Mouse (Mus musculus) fat pad, adult 2 months (tissue): Measurements from ENCODE around the gene Galnt7.

Source experiments
- DNase-seq: peaks from one replicate; pipeline ENCODE4 v3.0.0-alpha.2; 2011; ENCODE audit warnings: low read depth, low spot score; ENCODE audit errors: extremely low read depth

Galnt7 gene

DNA sequence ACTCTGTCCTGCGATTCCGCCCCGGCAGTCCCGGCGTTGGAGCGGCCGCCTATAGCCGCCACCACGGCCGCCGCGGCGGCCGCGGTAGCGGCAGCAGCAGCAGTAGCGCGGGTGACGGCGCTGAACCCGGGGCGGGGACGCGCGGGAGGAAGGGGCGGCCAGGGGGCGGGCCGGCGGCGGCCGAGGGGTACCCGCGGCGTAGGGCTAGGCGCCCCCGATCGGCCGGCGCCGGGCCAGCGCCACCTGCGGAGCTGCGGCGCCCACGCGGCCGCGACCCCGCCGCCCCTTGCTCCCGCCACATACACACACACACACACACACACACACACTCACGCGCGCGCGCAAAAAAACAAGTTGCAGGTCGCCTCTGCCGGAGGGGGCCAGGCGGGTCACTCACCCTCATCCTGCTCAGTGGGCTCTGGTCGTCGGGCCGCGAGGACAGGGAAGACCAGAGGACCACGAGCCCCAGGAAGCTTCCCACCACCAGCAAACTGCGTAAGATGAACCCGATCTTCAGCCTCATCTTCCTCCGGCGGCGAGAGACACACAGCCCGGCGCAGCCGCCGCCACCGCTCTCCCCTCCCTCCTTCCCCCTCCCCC lies at the start of gene Galnt7:
TSS of gene Galnt7 (minus strand) at position 577 of the 600 bp plus-strand sequence.
- no peak for DNase-seq

DNA sequence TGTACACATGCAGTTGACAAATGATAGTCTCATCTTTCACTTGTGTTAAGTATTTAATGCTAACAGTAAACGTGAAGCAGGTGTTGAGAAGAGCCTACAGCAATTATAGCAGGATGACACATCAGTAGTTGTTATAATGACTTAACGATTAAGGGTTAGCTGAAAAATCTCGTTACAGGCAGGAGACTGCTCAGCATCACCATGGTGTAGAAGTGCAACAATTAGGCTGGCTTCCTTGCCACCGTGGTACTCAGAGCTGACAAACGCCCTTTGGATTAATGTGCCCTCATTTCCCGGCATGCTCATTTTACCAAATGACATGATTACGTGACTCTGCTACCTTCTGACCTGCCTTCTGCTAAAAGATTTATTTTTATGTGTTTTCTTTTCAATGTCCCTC lies 35.8 kb upstream of the Galnt7 start:
- no peak for DNase-seq

DNA sequence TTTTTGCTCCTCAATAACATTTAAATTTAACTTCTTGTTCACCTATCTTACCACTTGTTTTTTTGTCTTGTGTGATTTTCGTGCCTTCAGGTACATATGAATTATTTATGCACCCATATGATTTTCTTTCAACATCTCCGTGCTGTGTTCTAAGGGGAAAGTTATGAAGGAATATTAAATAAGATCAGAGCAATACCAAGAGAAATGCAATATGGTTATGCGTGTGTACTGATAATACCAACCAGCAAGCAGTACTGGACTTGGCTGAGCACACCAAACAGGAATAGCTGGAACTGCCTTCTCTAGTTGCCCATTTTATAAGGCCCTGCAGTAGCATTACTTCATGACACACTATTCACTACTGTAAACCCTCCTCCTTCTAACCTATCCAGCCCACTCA lies 33.0 kb upstream of the Galnt7 start:
- no peak for DNase-seq

DNA sequence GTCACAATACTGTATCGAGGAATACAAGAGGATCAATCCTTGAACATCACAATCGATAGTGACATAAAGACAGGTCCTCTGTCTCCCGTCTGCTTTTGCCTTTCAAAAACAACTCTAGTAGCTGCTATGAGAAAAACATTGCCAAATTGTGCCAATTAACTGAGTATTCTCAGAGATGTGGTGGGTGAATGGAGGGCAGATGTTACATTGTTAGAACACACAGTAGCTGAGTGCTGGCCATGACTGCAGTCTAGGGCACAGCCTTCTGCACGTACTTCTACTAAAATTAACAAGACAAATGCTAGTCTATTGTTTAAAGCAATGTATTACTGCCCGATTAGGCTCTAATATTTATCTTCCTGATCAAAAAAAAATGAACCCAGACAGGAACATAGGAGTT lies 27.2 kb upstream of the Galnt7 start:
- DNase-seq, result no peak

DNA sequence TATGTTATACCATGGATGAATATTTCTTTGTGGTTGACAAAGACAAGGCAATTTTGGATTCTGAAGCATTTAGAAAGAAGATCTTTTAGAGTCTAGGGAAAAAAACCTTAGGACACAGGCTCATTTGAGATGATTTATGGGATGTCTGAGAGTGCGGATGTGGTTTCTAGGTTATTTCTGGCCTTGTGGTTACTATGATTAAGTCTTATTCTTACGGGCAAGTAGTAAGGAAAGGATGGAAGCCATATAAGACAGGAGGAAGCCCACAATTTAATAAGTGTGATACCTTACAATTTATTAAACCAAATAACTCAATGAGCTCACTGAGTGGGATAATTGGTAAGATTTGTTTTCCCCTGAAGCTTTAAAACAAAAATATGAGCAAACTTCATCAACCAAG lies 11.3 kb upstream of the Galnt7 start:
- DNase-seq, result no peak

DNA sequence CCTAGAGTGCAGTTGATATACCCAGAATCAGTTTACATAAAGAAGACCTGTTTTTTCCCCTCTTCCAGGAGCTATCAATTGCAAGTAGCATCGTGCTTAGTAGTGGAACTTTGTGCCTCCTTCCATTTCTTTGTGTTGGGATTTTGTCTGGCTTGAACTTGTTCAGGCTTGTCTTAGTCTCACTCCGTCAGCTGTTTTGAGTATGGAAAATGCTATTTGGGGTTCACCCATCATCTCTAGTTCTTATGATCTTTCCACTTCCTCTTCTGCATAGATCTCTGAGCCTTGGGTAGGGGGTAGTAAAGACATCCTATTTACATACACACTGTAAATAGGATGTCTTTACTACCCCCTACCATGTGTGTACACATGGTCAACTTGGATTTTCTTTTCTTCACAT lies 7.2 kb upstream of the Galnt7 start:
- DNase-seq, result no peak

DNA sequence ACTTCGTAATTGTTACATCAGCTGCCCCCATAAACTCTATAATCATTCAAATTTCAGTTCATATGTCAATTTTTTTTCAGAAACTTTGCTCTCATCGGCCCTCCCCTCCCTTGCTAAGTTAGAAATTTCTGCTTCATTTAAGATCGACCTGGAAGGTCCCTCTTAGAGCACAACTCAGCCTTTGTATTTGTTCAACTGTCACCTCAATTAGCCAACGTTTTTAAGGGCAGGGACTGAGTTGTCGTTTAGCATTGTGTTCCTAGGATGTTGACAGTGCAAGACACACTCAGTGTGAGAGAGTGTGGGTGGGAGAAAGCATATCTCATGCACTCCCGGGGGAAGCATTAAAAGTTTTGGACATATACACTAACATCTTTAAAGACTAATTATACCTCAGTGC lies 3.6 kb upstream of the Galnt7 start:
- no peak for DNase-seq

DNA sequence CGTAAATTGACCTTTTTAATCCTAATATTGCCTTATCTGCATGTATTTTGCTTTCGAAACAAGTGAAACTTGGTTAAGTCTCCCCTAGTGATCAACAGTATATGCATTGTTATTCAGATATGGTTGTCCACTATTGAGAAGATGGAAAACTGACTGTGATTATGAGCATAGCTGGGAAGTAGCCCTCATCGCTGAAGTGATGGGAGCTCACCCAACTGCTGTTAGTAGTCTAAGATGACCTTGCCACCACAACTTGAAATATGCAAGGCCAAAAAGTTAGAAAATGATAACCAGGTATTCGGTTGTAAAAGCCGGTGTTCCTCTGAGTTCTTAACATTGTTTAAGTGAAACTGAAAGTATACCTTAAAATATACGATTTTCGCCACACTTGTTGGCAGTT lies 1.3 kb upstream of the Galnt7 start:
- no peak for DNase-seq

DNA sequence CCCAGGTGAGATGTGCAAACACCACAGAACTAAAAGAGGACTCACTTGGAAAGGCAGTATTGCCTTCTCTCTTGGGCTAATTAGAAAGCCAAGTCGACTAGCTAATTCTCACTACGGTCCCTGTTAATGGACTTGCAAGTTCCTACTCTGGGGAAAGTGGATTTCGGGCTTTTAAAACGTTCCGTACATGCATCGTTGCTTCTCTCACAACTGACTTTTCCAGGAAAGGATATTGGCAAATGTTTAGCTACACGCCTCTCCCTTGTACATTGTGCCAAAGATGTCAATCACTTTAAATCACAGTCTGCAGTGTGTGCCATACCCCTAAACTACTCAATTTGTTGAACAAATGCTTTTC lies 915 bp upstream of the Galnt7 start:
- peak; percentile 21 for DNase-seq

DNA sequence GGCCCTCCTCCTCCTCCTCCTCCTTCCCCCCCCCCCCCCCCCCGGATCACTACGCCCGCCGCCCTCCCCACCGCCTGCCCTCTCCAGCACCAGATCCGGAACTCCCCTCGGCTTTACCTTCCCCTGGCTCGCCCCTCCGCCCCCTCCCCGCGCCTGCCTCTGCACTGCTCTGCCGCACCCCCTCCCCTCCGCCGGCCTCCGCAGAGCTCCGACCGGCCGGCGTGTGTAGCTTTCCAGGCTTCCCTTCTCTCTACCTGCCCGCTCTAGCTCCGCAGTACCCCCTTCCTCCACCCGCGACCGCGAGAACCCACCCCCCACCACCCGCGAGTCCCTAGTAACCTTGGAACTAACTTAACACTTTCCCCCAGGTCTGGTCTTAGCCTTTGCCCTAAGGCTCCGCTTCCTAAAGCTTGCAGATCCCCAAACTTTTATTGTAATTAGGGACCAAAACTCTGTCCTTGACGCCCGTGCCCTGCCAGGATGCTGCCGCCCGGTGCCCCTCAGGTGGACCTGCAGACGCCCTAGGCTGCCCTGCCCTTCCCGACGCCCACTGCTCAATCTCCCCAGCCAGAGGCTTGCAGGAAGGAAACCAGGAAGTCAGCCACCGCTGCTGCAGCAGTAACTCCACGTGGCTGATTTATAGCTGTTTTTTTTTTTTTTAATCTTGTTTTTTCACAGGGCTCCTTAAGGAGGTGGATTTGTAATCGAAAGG lies 380 bp upstream of the Galnt7 start:
- peak; percentile 8 for DNase-seq

DNA sequence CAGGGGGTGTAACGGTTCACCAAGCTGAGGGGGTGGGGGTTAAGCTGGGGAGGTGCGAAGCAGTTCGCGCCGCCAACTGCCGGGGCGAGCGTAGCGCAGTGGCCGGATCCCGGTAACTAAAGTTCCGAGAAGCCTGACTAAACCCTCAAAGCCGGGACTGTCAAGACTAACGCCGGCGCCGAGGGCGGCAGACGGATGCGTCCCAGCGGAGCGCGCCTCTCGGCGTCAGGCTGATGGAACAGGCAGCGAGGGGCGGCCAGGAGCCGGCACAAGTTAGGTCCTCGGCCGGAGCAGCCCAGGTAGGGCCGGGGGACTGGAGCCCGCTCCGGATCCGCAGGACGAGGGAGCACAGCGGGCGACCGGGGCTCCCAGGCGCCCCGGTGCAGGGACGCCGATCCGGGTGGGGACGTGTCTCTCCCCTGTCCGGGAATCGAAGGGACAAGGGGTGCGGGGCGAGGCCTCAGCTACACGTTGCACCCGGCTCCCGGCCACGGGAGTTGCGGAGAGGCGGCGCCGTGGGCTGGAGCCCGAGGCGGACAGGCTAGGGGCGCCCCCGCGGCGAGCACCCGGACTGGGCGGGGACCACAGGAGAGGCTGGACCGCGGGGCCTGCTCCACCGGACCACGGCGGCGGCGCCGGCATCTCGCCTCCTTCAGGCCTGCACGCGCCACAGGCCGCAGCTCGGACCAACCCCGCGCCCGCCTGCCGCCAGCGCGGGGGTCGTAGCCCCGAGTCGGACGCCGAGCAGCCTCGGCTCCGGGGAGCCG lies 960 bp downstream of the Galnt7 start:
- DNase-seq, result no peak

DNA sequence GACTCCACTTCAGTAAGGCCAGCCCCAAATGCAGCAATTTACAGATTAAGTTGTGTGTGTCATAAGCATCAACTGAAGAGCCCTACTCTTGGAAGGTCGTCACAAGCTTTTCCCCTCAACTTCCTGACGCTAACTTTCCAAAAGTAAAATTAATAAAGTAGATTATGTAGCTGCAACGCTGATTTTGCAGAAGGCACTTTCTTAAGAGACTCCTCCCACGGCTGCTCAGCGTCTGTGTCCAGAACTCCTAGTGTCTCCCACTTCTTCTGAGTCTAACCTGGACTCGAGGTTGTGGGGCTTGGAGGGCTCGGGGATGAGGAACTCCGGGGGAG lies 1.5 kb downstream of the Galnt7 start:
- no peak for DNase-seq

DNA sequence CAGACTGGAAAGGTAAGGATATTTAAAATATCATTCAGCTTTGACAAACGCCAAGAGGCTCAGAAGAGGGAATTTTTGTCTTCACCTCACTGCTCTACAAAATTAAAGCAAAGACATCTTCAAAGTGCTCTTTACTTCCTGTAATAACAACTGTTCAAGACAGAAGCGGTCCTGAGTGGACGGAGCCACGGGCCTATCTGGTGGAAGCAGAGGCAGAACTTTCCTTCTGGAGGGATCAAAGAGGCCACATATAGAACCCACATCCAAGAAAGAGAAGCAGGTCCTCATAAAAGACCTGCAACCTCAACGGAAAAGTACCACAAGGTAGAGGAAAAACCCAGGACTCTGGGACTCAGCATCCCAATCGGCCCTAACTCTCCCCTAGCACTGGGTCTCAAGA lies 2.6 kb downstream of the Galnt7 start:
- DNase-seq, result no peak

DNA sequence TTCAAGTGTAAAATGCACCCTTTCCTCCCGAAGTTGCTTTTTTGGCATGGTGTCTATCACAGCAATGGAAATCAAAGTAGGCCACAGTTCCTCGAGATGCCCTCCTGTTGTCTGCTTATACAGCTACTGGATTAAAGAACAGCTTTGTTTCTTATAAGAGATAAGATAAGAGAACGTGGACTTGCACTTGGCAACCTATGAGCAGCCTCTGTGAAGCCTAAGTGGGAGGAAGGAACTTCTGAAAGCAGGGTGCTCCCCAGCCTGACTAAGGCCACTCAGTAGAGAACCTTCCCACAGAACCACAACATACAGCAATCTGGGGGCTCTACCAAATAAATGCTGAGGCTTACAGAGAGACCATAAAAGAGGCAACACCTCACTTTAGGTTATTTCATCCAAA lies 5.3 kb downstream of the Galnt7 start:
- no peak for DNase-seq

DNA sequence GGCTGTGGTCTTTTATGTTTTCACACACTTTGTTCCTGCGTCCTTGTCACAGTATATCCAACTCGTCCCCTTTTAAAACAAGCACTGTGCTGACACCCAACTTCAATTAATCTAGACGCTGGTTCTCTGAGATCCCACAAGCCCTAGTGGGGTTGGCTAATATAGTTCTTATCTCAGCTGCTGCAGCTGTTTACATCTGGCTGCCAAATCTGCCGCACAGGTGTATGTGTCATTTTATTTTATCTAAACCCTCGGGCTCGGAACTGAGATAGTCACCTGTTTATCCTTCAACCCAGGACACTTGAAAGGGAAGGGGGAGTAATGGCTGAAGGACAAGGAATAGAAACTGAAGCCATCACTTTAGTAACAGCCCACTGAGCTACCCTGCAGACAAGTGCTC lies 8.6 kb downstream of the Galnt7 start:
- DNase-seq, result no peak

DNA sequence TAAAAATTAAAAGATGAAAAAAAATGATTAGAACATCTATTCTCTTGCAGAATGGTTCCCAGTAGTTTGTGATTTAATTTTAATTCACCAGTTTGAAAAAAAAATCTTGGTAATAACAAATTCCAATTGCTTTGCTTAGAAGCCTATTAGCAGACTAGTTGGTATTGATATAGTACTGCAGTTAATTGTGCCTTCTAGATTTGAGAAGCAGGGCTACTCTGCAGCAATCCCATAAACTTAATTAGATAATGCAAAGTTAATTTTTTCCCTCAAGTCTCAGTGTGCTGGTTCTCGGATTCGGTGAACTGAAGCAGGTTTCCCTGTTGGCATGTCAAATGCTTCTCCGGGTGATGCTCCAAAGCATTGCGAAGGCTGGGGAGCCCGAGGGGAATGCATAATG lies 10.1 kb downstream of the Galnt7 start:
- no peak for DNase-seq

DNA sequence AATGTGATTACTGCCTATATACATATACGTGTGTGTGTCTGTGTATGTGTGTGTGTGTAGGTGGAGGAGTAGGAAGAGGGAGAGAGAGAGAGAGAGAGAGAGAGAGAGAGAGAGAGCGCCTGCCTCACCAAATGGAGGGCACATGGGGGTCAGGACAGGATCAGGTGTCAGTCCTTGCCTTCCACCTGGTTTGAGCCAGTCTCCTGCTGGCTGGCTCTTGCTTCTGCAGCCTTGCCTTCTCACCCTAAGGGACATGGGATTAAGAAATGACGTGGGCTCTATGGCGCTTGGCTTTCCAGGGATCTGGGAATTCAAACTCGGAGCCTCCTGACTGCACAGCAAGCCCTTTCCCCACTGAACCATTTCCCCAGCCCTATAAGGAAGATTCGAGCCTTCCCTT lies 13.9 kb downstream of the Galnt7 start:
- DNase-seq, result no peak

DNA sequence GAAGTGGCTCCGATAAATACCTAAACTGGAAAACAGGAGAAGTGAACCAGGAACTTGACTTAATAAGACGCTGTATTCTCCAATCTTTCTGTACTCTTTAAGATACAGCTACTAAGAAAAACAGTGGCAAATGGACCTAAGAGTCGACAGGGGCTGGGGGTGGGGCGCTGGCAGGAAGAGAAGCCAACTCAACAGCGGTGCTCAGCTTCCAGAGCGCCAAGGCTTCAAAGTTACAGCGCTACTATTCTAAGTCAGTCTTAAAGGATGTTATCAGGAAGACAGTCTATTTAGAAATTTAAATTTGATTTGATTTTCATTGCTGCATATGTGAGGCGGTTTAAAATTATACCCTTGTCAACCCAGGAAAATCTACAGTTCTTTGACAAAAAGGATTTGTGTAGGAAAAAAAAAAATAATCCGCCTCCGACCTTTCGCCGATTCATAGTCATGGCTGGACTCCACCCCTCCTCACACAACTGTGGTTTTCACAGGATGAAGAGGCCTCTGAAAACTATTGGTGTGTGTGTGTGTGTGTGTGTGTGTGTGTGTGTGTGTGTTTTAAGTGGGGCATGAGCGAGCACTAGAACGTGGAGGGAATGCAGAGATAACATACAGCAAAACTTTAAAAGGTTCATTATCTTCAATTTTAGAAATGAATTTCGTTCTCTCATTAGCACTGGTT lies 15.1 kb downstream of the Galnt7 start:
- DNase-seq, result no peak

DNA sequence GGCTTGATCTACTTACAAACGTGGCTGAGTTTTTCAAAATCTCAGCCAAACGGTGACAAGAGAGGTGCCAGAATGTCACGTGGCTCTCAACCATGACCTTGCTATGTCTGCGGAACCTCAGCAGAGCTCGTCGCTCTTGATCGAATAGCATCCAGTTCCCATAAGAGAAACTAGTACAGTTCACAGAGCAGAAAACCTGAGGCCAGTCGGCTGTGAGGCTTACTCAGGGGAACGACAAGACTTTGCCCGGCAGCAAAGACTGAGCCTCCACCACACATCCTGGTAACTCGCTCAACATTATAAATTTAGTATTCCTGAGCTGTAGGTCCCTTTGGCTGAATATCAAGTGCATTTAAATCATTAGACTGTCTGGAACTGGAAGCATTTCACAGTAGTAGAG lies 16.1 kb downstream of the Galnt7 start:
- no peak for DNase-seq

DNA sequence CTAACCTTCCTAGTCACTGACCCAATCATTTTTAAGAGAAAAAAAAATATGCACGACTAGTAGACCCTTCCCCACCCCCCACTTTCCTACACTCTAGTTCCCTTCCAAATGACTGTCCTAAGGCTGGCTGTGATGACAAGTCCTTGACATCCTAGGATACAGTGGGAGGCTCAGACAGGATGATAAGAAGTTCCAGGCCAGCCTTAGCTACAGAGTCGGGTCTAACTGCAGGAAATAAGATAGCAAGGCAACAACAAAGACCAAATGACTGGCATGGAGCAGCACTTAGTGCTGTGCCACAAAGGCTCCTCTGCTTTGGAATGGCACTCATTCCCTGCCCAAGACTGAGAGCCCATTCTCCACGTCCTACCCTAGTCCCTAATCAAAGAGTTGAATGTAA lies 16.6 kb downstream of the Galnt7 start:
- DNase-seq, result no peak

DNA sequence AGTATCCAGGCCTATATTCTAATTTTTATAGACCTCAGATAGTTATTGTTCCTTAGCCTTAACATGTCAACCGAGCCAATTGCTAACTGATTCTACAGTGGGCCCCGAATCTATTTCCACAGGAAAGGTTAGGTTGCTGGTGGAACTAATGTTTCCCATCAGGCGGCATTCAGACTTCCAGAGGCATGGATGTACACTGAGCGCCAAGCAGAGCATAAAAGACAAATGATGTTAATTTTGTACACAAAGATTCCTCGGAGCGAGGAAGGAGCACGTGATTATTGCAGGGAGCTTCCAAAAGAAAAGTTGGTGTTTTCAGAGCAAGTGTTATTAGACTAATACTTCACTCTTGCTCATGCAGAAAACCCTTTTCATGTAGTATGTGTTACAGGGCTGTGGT lies 21.1 kb downstream of the Galnt7 start:
- DNase-seq, result no peak

DNA sequence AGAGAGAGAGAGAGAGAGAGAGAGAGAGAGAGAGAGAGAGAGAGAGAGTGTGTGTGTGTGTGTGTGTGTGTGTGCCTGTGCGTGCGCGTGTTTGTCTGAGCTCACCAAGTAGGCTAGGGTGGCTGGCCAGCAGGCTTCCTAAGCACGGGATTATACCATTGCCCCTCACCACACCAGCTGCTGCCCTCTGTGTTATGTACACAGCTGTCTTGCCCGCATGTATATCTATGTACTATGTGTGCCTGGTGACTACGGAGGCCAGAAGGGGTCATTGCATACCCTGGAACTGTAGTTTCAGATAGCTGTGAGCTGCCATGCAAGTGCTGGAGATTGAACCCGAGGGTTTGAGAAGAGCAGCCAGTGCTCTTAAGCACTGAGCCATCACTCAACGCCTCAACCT lies 22.7 kb downstream of the Galnt7 start:
- DNase-seq, result no peak
